Mouse (Mus musculus): ENCODE results near the gene Zfp990.
A peak's percentile ranks its signal among the peaks of the same experiment; 100 is the strongest.

The Zfp990 gene

GRCm38 (mm10) chr4:145586046-145586445, 75.5 kb downstream of the Zfp990 start:
- peak; percentile 33 for DNase-seq (ENCODE audit: low read depth)

All from induced T-regulatory cell, adult 2 months (primary cell).